Mouse (Mus musculus): ENCODE measurements around the gene Plch2. TPM values are rescaled to one million over a fixed set of nuclear protein-coding genes. Genes with fewer than 3 reads are reported as not detected.

Plch2 gene
- polyA plus RNA-seq, 1 experiment from 2014 or later: 2.1 TPM

- peaks cover 12% of the 10 kb centered on the region; the same call in 1 of the 2 replicates for H3K36me3 ChIP-seq (ENCODE audit: control insufficient read depth, insufficient read depth, low read length)
- H3K4me1 ChIP-seq (replicated peaks; ENCODE audit: control insufficient read depth, insufficient read depth, low read length): peaks cover 8% of the 10 kb centered on the region
- no peak overlapping the region for H3K4me2 ChIP-seq (replicated peaks; ENCODE audit: low read depth, low read length)
- no peak overlapping the region for H3K4me3 ChIP-seq (ENCODE audit: low read depth, low read length)
- H3K9ac ChIP-seq (ENCODE audit: low read depth, low read length): no peak overlapping the region
- ATAC-seq (ENCODE audit: low FRiP score) (no peak), DNase-seq (ENCODE audit: low spot score) (no peak)
- H3K27ac ChIP-seq (ENCODE audit: low read depth, low read length): no peak overlapping the region
- H3K9me3 ChIP-seq (ENCODE audit: control insufficient read depth, low read length): no peaks in the 10 kb centered on the region
- H3K27me3 ChIP-seq (ENCODE audit: control insufficient read depth, insufficient read depth, low read length): peaks cover 3% of the 10 kb centered on the region; the same call in 1 of the 2 replicates
- 75% methylated on average over 19 of the region's 19 CpGs for WGBS
Measured at GRCm38 (mm10) chr4:154982247-154983120, 74.1 kb downstream of the Plch2 start.

DNA sequence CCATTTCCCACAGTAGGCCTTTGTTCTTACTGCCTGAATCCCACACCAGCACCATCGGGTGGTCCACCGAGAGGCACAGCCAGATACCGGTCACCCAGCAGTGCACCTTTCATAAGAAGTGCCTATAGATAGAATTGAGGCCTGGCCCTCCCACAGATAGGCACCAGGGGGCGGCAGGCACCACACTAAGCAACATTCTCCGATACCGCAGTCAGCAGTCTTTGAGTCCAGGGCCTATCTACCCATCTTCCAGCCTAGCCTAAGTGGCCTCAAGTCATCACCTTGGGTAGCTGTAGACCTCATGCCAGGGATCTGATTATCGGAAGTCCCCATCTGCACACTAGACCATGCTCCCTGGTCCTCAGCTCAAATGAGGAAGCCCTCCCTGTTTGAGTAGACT lies 75.1 kb downstream of the Plch2 start:
- Histone ChIP-seq H3K4me2 (replicated peaks; ENCODE audit: low read depth, low read length) (no peak overlapping the region), H3K9ac (ENCODE audit: low read depth, low read length) (no peak overlapping the region), H3K4me1 (replicated peaks; ENCODE audit: control insufficient read depth, insufficient read depth, low read length) (peaks cover 7% of the 10 kb centered on the region), H3K36me3 (ENCODE audit: control insufficient read depth, insufficient read depth, low read length) (peaks cover 20% of the 10 kb centered on the region), H3K4me3 (ENCODE audit: low read depth, low read length) (no peak overlapping the region), H3K9me3 (ENCODE audit: control insufficient read depth, low read length) (no peaks in the 10 kb centered on the region), H3K27ac (ENCODE audit: low read depth, low read length) (no peak overlapping the region), H3K27me3 (ENCODE audit: control insufficient read depth, insufficient read depth, low read length) (0 out of 2 replicates have a peak, but pooled peaks cover 3% of the 10 kb centered on the region)
- WGBS: 53% methylated on average over 7 of the region's 7 CpGs
- ATAC-seq (ENCODE audit: low FRiP score) (peak; percentile 42), DNase-seq (ENCODE audit: low spot score) (peak; percentile 78)

DNA sequence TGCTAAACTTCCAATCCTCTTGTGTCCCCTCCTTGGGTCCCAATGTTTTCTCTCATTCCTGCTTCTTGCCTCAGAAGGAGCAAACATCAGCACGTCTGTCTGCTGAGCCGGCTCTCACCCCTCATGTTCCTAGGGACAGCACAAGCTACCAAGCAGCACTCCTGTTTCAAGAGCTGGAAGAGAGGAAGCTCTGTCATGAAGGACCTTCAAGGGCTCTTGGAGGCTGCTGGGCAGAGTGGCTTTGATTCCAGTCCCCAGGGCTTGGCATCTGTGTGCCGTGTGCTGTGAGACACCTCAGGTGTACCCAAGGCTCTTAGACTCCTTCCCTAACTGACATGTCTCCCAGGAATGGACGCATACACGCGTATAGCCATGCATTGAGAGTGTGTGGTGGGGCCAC lies 75.5 kb downstream of the Plch2 start:
- H3K4me1 ChIP-seq (replicated peaks; ENCODE audit: control insufficient read depth, insufficient read depth, low read length): peaks cover 3% of the 10 kb centered on the region; the same call in 1 of the 2 replicates
- H3K4me2 ChIP-seq (replicated peaks; ENCODE audit: low read depth, low read length): no peak overlapping the region
- H3K27ac ChIP-seq (ENCODE audit: low read depth, low read length): no peak overlapping the region
- WGBS: 89% methylated on average over 6 of the region's 6 CpGs
- H3K36me3 ChIP-seq (ENCODE audit: control insufficient read depth, insufficient read depth, low read length): peaks cover 20% of the 10 kb centered on the region
- H3K9ac ChIP-seq (ENCODE audit: low read depth, low read length): no peak overlapping the region
- no peak overlapping the region for H3K4me3 ChIP-seq (ENCODE audit: low read depth, low read length)
- H3K9me3 ChIP-seq (ENCODE audit: control insufficient read depth, low read length): no peaks in the 10 kb centered on the region
- 0 out of 2 replicates have a peak, but pooled peaks cover 3% of the 10 kb centered on the region for H3K27me3 ChIP-seq (ENCODE audit: control insufficient read depth, insufficient read depth, low read length)
- ATAC-seq (ENCODE audit: low FRiP score) (no peak), DNase-seq (ENCODE audit: low spot score) (no peak)

DNA sequence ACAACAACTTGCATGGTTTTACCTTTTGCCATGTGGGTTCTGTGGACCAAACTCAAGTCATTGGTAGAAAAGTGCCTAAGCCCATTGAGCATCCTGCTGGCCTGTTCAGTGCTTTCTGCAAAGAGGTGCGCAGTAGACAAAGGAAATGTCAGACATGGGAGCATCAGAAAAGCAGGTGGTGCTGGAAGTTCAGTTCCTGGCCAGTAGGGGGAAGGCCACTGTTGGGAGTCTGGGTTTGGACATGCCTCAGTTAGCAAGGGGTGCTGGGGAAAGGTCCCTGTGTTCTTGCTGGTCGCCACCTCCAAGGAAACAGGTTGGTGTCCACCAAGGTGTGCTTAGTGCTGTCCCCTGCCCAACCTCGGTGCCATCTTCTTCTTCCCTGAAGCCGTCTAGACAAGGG lies 76.5 kb downstream of the Plch2 start:
- Histone ChIP-seq H3K27ac (ENCODE audit: low read depth, low read length) (no peak overlapping the region), H3K27me3 (ENCODE audit: control insufficient read depth, insufficient read depth, low read length) (0 out of 2 replicates have a peak, but pooled peaks cover 3% of the 10 kb centered on the region), H3K4me2 (replicated peaks; ENCODE audit: low read depth, low read length) (no peak overlapping the region), H3K4me3 (ENCODE audit: low read depth, low read length) (no peak overlapping the region), H3K9ac (ENCODE audit: low read depth, low read length) (no peak overlapping the region), H3K9me3 (ENCODE audit: control insufficient read depth, low read length) (no peaks in the 10 kb centered on the region), H3K36me3 (ENCODE audit: control insufficient read depth, insufficient read depth, low read length) (peaks cover 20% of the 10 kb centered on the region), H3K4me1 (replicated peaks; ENCODE audit: control insufficient read depth, insufficient read depth, low read length) (peaks cover 3% of the 10 kb centered on the region; the same call in 1 of the 2 replicates)
- ATAC-seq (ENCODE audit: low FRiP score) (no peak), DNase-seq (ENCODE audit: low spot score) (no peak)
- 90% methylated on average over 4 of the region's 4 CpGs for WGBS

DNA sequence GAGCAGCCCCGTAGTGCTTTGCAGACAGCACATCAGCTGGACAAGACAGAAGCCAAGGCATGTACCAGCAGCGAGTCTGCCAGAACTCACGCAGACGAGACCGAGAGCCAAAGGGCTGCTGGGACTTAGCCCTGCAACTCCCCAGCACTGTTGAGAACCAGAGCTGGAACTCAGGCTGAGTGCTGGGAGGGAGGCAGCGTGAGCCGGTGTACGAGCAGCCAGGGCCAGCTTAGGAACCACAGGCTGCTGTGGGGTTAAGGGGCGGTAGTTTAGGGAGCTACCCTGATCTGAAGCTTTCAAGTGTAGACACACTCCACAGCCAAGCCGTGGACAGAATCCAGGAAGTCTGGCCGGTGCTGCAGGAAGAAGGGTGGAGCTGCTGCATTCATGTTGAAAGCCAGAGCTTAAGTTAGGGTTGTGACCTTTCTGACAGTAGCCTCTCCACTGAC lies 82.4 kb downstream of the Plch2 start:
- Histone ChIP-seq H3K9me3 (ENCODE audit: control insufficient read depth, low read length) (no peaks in the 10 kb centered on the region), H3K4me2 (replicated peaks; ENCODE audit: low read depth, low read length) (no peak overlapping the region), H3K4me1 (replicated peaks; ENCODE audit: control insufficient read depth, insufficient read depth, low read length) (no peaks in the 10 kb centered on the region), H3K27ac (ENCODE audit: low read depth, low read length) (no peak overlapping the region), H3K4me3 (ENCODE audit: low read depth, low read length) (no peak overlapping the region), H3K27me3 (ENCODE audit: control insufficient read depth, insufficient read depth, low read length) (no peaks in the 10 kb centered on the region), H3K9ac (ENCODE audit: low read depth, low read length) (no peak overlapping the region), H3K36me3 (ENCODE audit: control insufficient read depth, insufficient read depth, low read length) (peaks cover 44% of the 10 kb centered on the region)
- 89% methylated on average over 11 of the region's 11 CpGs for WGBS
- no peak for DNase-seq (ENCODE audit: low spot score)
- ATAC-seq (ENCODE audit: low FRiP score): no peak

- H3K4me2 ChIP-seq (replicated peaks; ENCODE audit: low read depth, low read length): no peak overlapping the region
- no peaks in the 10 kb centered on the region for H3K4me1 ChIP-seq (replicated peaks; ENCODE audit: control insufficient read depth, insufficient read depth, low read length)
- WGBS: 94% methylated on average over 12 of the region's 12 CpGs
- H3K27me3 ChIP-seq (ENCODE audit: control insufficient read depth, insufficient read depth, low read length): no peaks in the 10 kb centered on the region
- no peak overlapping the region for H3K4me3 ChIP-seq (ENCODE audit: low read depth, low read length)
- ATAC-seq (ENCODE audit: low FRiP score) (no peak), DNase-seq (ENCODE audit: low spot score) (no peak)
- no peaks in the 10 kb centered on the region for H3K9me3 ChIP-seq (ENCODE audit: control insufficient read depth, low read length)
- no peak overlapping the region for H3K27ac ChIP-seq (ENCODE audit: low read depth, low read length)
- H3K36me3 ChIP-seq (ENCODE audit: control insufficient read depth, insufficient read depth, low read length): peaks cover 39% of the 10 kb centered on the region
- no peak overlapping the region for H3K9ac ChIP-seq (ENCODE audit: low read depth, low read length)
Measured at GRCm38 (mm10) chr4:154972546-154972945, 84.0 kb downstream of the Plch2 start.

GRCm38 (mm10) chr4:154967173-154967572 lies 89.4 kb downstream of the Plch2 start:
- Histone ChIP-seq H3K4me3 (ENCODE audit: low read depth, low read length) (no peak overlapping the region), H3K36me3 (ENCODE audit: control insufficient read depth, insufficient read depth, low read length) (peaks cover 24% of the 10 kb centered on the region), H3K4me2 (replicated peaks; ENCODE audit: low read depth, low read length) (no peak overlapping the region), H3K27ac (ENCODE audit: low read depth, low read length) (no peak overlapping the region), H3K4me1 (replicated peaks; ENCODE audit: control insufficient read depth, insufficient read depth, low read length) (peaks cover 10% of the 10 kb centered on the region; the same call in 1 of the 2 replicates), H3K27me3 (ENCODE audit: control insufficient read depth, insufficient read depth, low read length) (no peaks in the 10 kb centered on the region; the same call in 1 of the 2 replicates), H3K9me3 (ENCODE audit: control insufficient read depth, low read length) (no peaks in the 10 kb centered on the region), H3K9ac (ENCODE audit: low read depth, low read length) (no peak overlapping the region)
- DNase-seq (ENCODE audit: low spot score) (peak; percentile 76), ATAC-seq (ENCODE audit: low FRiP score) (no peak)
- WGBS: 61% methylated on average over 5 of the region's 5 CpGs

GRCm38 (mm10) chr4:154965856-154966255 lies 90.7 kb downstream of the Plch2 start:
- DNase-seq (ENCODE audit: low spot score): no peak
- no peak overlapping the region for H3K27ac ChIP-seq (ENCODE audit: low read depth, low read length)
- H3K4me2 ChIP-seq (replicated peaks; ENCODE audit: low read depth, low read length): peak overlapping the region; percentile 79
- no peak for ATAC-seq (ENCODE audit: low FRiP score)
- 0 out of 2 replicates have a peak overlapping the region, but pooled peaks have one; percentile 84 for H3K4me3 ChIP-seq (ENCODE audit: low read depth, low read length)
- H3K9ac ChIP-seq (ENCODE audit: low read depth, low read length): peak overlapping the region; percentile 86
- H3K36me3 ChIP-seq (ENCODE audit: control insufficient read depth, insufficient read depth, low read length): peaks cover 16% of the 10 kb centered on the region
- WGBS: 69% methylated on average over 3 of the region's 3 CpGs
- peaks cover 11% of the 10 kb centered on the region; the same call in 1 of the 2 replicates for H3K4me1 ChIP-seq (replicated peaks; ENCODE audit: control insufficient read depth, insufficient read depth, low read length)
- no peaks in the 10 kb centered on the region for H3K9me3 ChIP-seq (ENCODE audit: control insufficient read depth, low read length)
- peaks cover 5% of the 10 kb centered on the region for H3K27me3 ChIP-seq (ENCODE audit: control insufficient read depth, insufficient read depth, low read length)
